Mouse (Mus musculus) stomach, embryonic 16.5 days (tissue): ENCODE data around the gene Spag9. TPM values are rescaled to one million over a fixed set of nuclear protein-coding genes. Genes with fewer than 3 reads are reported as not detected.
"Not testable (repeated sequence)": the region's sequence is repeated elsewhere in the genome, so short reads cannot be mapped to it uniquely, and the experiment has no call there.

ENCODE experiments used
- ATAC-seq: fragments of 200-750 bp; cut with Nextera tagmentation; 2 replicates; pipeline ENCODE4 v1.8.0; 2017; ENCODE audit warnings: moderate number of reproducible peaks, moderate TSS enrichment; ENCODE audit not compliant: insufficient read depth, low FRiP score
- H3K27ac ChIP-seq: fragments of 300-500 bp; sonication (generic); 2 replicates; pipeline ENCODE4 v1.5.1; 2014; ENCODE audit warnings: low read length
- H3K27me3 ChIP-seq: fragments of 300-500 bp; sonication (generic); 2 replicates; pipeline ENCODE4 v1.6.1; 2014; ENCODE audit warnings: low read length, control low read depth, mixed read lengths; ENCODE audit not compliant: control insufficient read depth, insufficient read depth
- H3K36me3 ChIP-seq: fragments of 300-500 bp; sonication (generic); 2 replicates; pipeline ENCODE4 v1.6.1; 2014; ENCODE audit warnings: low read length; ENCODE audit not compliant: control insufficient read depth, insufficient read depth
- H3K4me1 ChIP-seq: fragments of 300-500 bp; sonication (generic); 2 replicates; pipeline ENCODE4 v1.6.1; 2014; ENCODE audit warnings: low read length, control low read depth, mixed read lengths; ENCODE audit not compliant: control insufficient read depth, insufficient read depth
- H3K4me2 ChIP-seq: fragments of 300-500 bp; sonication (generic); 2 replicates; pipeline ENCODE4 v1.6.1; 2014; ENCODE audit warnings: low read depth, low read length, mixed read lengths
- H3K4me3 ChIP-seq: fragments of 300-500 bp; sonication (generic); replicated peaks from 2 replicates; pipeline ENCODE4 v1.5.1; 2014; ENCODE audit warnings: mild to moderate bottlenecking, low read length
- H3K9ac ChIP-seq: fragments of 300-500 bp; sonication (generic); 2 replicates; pipeline ENCODE4 v1.6.1; 2014; ENCODE audit warnings: low read length
- H3K9me3 ChIP-seq: fragments of 300-500 bp; sonication (generic); replicated peaks from 2 replicates; pipeline ENCODE4 v1.6.1; 2016; ENCODE audit warnings: low read length, control low read depth; ENCODE audit not compliant: control insufficient read depth
- WGBS: fragments of 180-500 bp; shearing (Covaris S2); extraction: QIAGEN DNeasy Blood & Tissue Kit; methylation state at CpG from one replicate; pipeline ENCODE4 v1.1.7; 2014; 5-methylcytosine and 5-hydroxymethylcytosine counted together
- polyA plus RNA-seq: library from polyadenylated mRNA; unstranded; fragments of >200 nt; fragmentation: Nextera tagmentation; extraction: Ambion mirVana; gene quantifications from 2 replicates; pipeline ENCODE4 v1.2.1, GENCODE M21; 2015

Spag9 gene
- polyA plus RNA-seq, 1 experiment from 2014 or later, result 31.0 TPM

- Histone ChIP-seq H3K27me3 (no peaks in the 10 kb centered on the region), H3K36me3 (peaks cover 13% of the 10 kb centered on the region; the same call in 1 of the 2 replicates), H3K27ac (no peak overlapping the region), H3K9me3 (no peaks in the 10 kb centered on the region), H3K4me2 (no peak overlapping the region), H3K4me3 (no peak overlapping the region), H3K9ac (no peak overlapping the region), H3K4me1 (no peaks in the 10 kb centered on the region)
- no peak for ATAC-seq
- 88% methylated on average over 5 of the region's 5 CpGs for WGBS
These were observed 68.0 kb downstream of the Spag9 start for GRCm38 (mm10) chr11:94063941-94064340.

GRCm38 (mm10) chr11:94070455-94070854 lies 74.6 kb downstream of the Spag9 start:
- H3K9ac ChIP-seq, result no peak overlapping the region
- H3K9me3 ChIP-seq, result no peaks in the 10 kb centered on the region
- H3K36me3 ChIP-seq, result peaks cover 7% of the 10 kb centered on the region; the same call in 1 of the 2 replicates
- no peak overlapping the region for H3K27ac ChIP-seq
- no peak overlapping the region for H3K4me3 ChIP-seq
- 71% methylated on average over 2 of the region's 2 CpGs for WGBS
- H3K4me2 ChIP-seq, result no peak overlapping the region
- H3K4me1 ChIP-seq, result no peaks in the 10 kb centered on the region
- no peaks in the 10 kb centered on the region for H3K27me3 ChIP-seq
- ATAC-seq, result no peak

- H3K36me3 ChIP-seq, result no peaks in the 10 kb centered on the region; the same call in 1 of the 2 replicates
- H3K27me3 ChIP-seq, result no peaks in the 10 kb centered on the region
- H3K9ac ChIP-seq, result no peak overlapping the region
- H3K4me1 ChIP-seq, result no peaks in the 10 kb centered on the region
- H3K9me3 ChIP-seq, result no peaks in the 10 kb centered on the region
- WGBS, result 74% methylated on average over 4 of the region's 4 CpGs
- H3K4me3 ChIP-seq, result no peak overlapping the region
- no peak overlapping the region for H3K27ac ChIP-seq
- no peak overlapping the region for H3K4me2 ChIP-seq
- no peak for ATAC-seq
These were observed 77.4 kb downstream of the Spag9 start for GRCm38 (mm10) chr11:94073283-94073682.

- not testable (repeated sequence) for H3K36me3 ChIP-seq, H3K27ac ChIP-seq, H3K9ac ChIP-seq, H3K4me2 ChIP-seq, H3K27me3 ChIP-seq, H3K9me3 ChIP-seq, ATAC-seq, H3K4me3 ChIP-seq, H3K4me1 ChIP-seq
- WGBS, result 87% methylated on average over 2 of the region's 2 CpGs
These were observed 91.1 kb downstream of the Spag9 start for GRCm38 (mm10) chr11:94086966-94087365.

- Histone ChIP-seq H3K4me3 (no peak overlapping the region), H3K4me1 (no peaks in the 10 kb centered on the region), H3K27me3 (no peaks in the 10 kb centered on the region), H3K27ac (no peak overlapping the region), H3K9me3 (no peaks in the 10 kb centered on the region), H3K36me3 (peaks cover 8% of the 10 kb centered on the region; the same call in 1 of the 2 replicates), H3K9ac (no peak overlapping the region), H3K4me2 (no peak overlapping the region)
- ATAC-seq, result no peak
- WGBS, result 82% methylated on average over 4 of the region's 4 CpGs
These were observed 94.6 kb downstream of the Spag9 start for GRCm38 (mm10) chr11:94090496-94090895.

- Histone ChIP-seq H3K27me3 (no peaks in the 10 kb centered on the region), H3K27ac (no peak overlapping the region), H3K4me3 (no peak overlapping the region), H3K9me3 (no peaks in the 10 kb centered on the region), H3K36me3 (peaks cover 14% of the 10 kb centered on the region; the same call in 1 of the 2 replicates), H3K9ac (no peak overlapping the region), H3K4me1 (no peaks in the 10 kb centered on the region), H3K4me2 (no peak overlapping the region)
- ATAC-seq, result no peak
- whole genome bisulfite sequencing, result 86% methylated on average over 3 of the region's 3 CpGs
These were observed 101.6 kb downstream of the Spag9 start for GRCm38 (mm10) chr11:94097489-94097888.

GRCm38 (mm10) chr11:94098840-94099239 lies 102.9 kb downstream of the Spag9 start:
- no peak overlapping the region for H3K4me3 ChIP-seq
- ATAC-seq, result no peak
- H3K36me3 ChIP-seq, result peaks cover 13% of the 10 kb centered on the region; the same call in 1 of the 2 replicates
- no peak overlapping the region for H3K4me2 ChIP-seq
- no peaks in the 10 kb centered on the region for H3K27me3 ChIP-seq
- H3K27ac ChIP-seq, result no peak overlapping the region
- no peaks in the 10 kb centered on the region for H3K4me1 ChIP-seq
- H3K9me3 ChIP-seq, result no peaks in the 10 kb centered on the region
- H3K9ac ChIP-seq, result no peak overlapping the region
- 96% methylated on average over 5 of the region's 5 CpGs for WGBS

GRCm38 (mm10) chr11:94113795-94114194 lies 117.9 kb downstream of the Spag9 start:
- no peaks in the 10 kb centered on the region for H3K9me3 ChIP-seq
- H3K4me2 ChIP-seq, result no peak overlapping the region
- no peak overlapping the region for H3K27ac ChIP-seq
- no peak overlapping the region for H3K9ac ChIP-seq
- WGBS, result 84% methylated on average over 2 of the region's 2 CpGs
- no peaks in the 10 kb centered on the region for H3K27me3 ChIP-seq
- peaks cover 15% of the 10 kb centered on the region for H3K36me3 ChIP-seq
- H3K4me1 ChIP-seq, result no peaks in the 10 kb centered on the region
- ATAC-seq, result no peak
- H3K4me3 ChIP-seq, result no peak overlapping the region

- Histone ChIP-seq H3K27ac (no peak overlapping the region), H3K4me1 (no peaks in the 10 kb centered on the region), H3K27me3 (no peaks in the 10 kb centered on the region), H3K4me3 (no peak overlapping the region), H3K9ac (no peak overlapping the region), H3K9me3 (no peaks in the 10 kb centered on the region), H3K36me3 (peaks cover 13% of the 10 kb centered on the region), H3K4me2 (no peak overlapping the region)
- no peak for ATAC-seq
- 91% methylated on average over 5 of the region's 5 CpGs for WGBS
These were observed 119.5 kb downstream of the Spag9 start for GRCm38 (mm10) chr11:94115408-94115807.

GRCm38 (mm10) chr11:94116655-94117054 lies 120.8 kb downstream of the Spag9 start:
- Histone ChIP-seq H3K4me1 (no peaks in the 10 kb centered on the region), H3K9ac (no peak overlapping the region), H3K36me3 (peaks cover 12% of the 10 kb centered on the region), H3K27ac (no peak overlapping the region), H3K4me2 (no peak overlapping the region), H3K27me3 (no peaks in the 10 kb centered on the region), H3K4me3 (no peak overlapping the region), H3K9me3 (no peaks in the 10 kb centered on the region)
- 94% methylated on average over 7 of the region's 7 CpGs for WGBS
- no peak for ATAC-seq
